Mouse (Mus musculus): Measurements from ENCODE around the gene Gm8251. TPM values are rescaled to one million over a fixed set of nuclear protein-coding genes. Genes with fewer than 3 reads are reported as not detected.
"Not testable (repeated sequence)": the region's sequence is repeated elsewhere in the genome, so short reads cannot be mapped to it uniquely, and the experiment has no call there.

Gm8251 gene
- total and polyA plus RNA-seq, 3 experiments: 0.08 to 0.34 (median 0.13) TPM

DNA sequence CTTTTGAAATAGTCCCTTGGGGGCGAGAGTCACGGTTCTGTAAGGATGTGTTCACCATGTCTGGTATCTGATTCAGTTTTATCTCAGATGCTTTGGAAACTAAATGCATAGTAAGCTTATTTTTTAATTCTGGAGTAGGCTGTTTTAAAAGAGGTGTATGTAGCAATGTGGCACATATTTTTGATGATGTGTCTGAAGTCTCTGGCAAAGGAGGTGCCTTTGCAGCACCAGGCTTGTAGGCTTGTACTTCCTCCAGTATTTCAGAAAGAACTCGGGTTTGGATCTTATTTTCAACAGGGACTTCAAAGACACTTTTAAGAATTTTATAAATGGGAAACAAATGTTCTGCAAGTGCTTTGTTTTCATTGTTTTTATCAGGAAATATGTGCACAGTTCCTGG lies 3.9 kb downstream of the Gm8251 start:
- in situ Hi-C loops (cut with MboI; ENCODE audit: low pct_ligation_motif_present, low pct_unique_long_range_greater_than_20kb, low sequenced_read_pairs) (no loop called here), dilution Hi-C loops (cut with MboI; ENCODE audit: extremely low pct_ligation_motif_present, extremely low pct_unique_long_range_greater_than_20kb, low sequenced_read_pairs) (no loop called here)
- no peaks in the 10 kb centered on the region for H3K27me3 ChIP-seq (replicated peaks)
- no peak overlapping the region for H3K4me2 ChIP-seq (ENCODE audit: insufficient read depth, low read depth, poor library complexity, severe bottlenecking)
- no peaks in the 10 kb centered on the region for H3K36me3 ChIP-seq (replicated peaks in 1 of 2; ENCODE audit: control insufficient read depth in 1 of 2, insufficient read depth in 1 of 2, low read length in 1 of 2)
- H3K79me2 ChIP-seq (replicated peaks; ENCODE audit: control insufficient read depth, extremely low read depth, insufficient read depth, poor library complexity, severe bottlenecking): no peaks in the 10 kb centered on the region
- H3K9me3 ChIP-seq (replicated peaks; ENCODE audit: low read length): no peaks in the 10 kb centered on the region
- no peak for DNase-seq (ENCODE audit: extremely low read depth)
- H3K4me1 ChIP-seq (ENCODE audit: control insufficient read depth in 1 of 2, insufficient read depth in 2 of 2): peaks cover 0 to 16% of the 10 kb centered on the region in 2 experiments; a peak in 2 of 4 replicates
- no peak overlapping the region for H3K4me3 ChIP-seq (replicated peaks in 1 of 3; ENCODE audit: low read depth in 2 of 3, low read length in 2 of 3, poor library complexity in 1 of 3)
- H3K9ac ChIP-seq (ENCODE audit: insufficient read depth, low read depth): no peak overlapping the region
- TF ChIP-seq MEF2A (IDR thresholded peaks at IDR 0.05; ENCODE audit: borderline replicate concordance, low read depth, low read length) (no peak), MAZ (IDR thresholded peaks at IDR 0.05; ENCODE audit: low read depth, low read length) (no peak), JUN (IDR thresholded peaks at IDR 0.05; ENCODE audit: insufficient read depth, low read depth, low read length) (no peak), TCF12 (IDR thresholded peaks at IDR 0.05; ENCODE audit: low read depth, low read length) (no peak)
- H3K27ac ChIP-seq (ENCODE audit: insufficient read depth, low read depth): no peak overlapping the region

DNA sequence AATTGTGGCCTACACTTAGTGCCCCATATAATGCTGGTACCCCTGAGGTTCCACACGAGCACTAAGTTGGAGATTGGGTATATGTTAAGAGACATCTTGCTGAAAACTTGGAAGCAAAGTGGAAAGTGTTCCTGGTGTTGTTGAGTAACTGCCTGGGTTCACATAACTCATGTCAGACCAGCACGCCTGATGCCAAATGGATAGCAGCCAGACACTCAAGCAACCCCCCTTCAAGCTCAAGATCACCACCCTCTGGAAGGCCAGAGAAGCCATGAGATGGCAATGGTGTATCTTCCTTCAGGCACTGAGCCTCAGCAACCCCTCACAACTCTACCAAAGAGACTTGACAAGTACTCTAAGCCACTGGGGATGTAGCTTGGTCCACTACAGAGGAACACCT lies 15.2 kb downstream of the Gm8251 start:
- dilution Hi-C loops (cut with MboI; ENCODE audit: extremely low pct_ligation_motif_present, extremely low pct_unique_long_range_greater_than_20kb, low sequenced_read_pairs): no loop called here

DNA sequence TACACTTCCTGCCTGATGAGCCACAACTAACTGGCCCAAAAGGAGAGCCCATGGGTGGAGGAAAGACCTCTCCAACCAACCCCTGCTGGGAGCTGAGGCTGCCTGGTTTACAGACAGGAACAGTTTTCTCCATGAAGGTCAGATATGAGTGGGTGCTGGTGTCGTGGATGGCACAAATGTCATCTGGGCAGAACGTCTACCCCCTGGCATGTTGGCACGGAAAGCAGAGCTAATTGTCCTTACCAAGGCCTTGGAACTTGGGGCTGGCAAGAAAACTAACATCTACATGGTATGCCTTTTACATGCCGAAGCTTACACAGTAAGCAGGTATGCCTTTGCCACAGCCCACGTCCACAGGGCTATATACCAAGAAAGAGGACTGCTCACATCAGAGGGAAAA lies 16.0 kb downstream of the Gm8251 start:
- H3K4me2 ChIP-seq (ENCODE audit: insufficient read depth, low read depth, poor library complexity, severe bottlenecking); H3K36me3 ChIP-seq (replicated peaks in 1 of 2; ENCODE audit: control insufficient read depth in 1 of 2, insufficient read depth in 1 of 2, low read length in 1 of 2); H3K27me3 ChIP-seq (replicated peaks); H3K9ac ChIP-seq (ENCODE audit: insufficient read depth, low read depth); DNase-seq (ENCODE audit: extremely low read depth); H3K9me3 ChIP-seq (replicated peaks; ENCODE audit: low read length); dilution Hi-C loops (cut with MboI; ENCODE audit: extremely low pct_ligation_motif_present, extremely low pct_unique_long_range_greater_than_20kb, low sequenced_read_pairs); H3K4me3 ChIP-seq (replicated peaks in 1 of 3; ENCODE audit: low read depth in 2 of 3, low read length in 2 of 3, poor library complexity in 1 of 3); H3K79me2 ChIP-seq (replicated peaks; ENCODE audit: control insufficient read depth, extremely low read depth, insufficient read depth, poor library complexity, severe bottlenecking); H3K27ac ChIP-seq (ENCODE audit: insufficient read depth, low read depth): not testable (repeated sequence)
- peaks cover 0 to 13% of the 10 kb centered on the region in 2 experiments; a peak in 2 of 4 replicates for H3K4me1 ChIP-seq (ENCODE audit: control insufficient read depth in 1 of 2, insufficient read depth in 2 of 2)
- in situ Hi-C loops (cut with MboI; ENCODE audit: low pct_ligation_motif_present, low pct_unique_long_range_greater_than_20kb, low sequenced_read_pairs): loop anchor here (25.0 kb wide), 1 partner anchor 283 kb away; no protein-coding TSS in a partner anchor

More for the DNA sequence above, 15.2 kb downstream of the Gm8251 start:
- Histone ChIP-seq H3K27ac (ENCODE audit: insufficient read depth, low read depth) (no peak overlapping the region), H3K9ac (ENCODE audit: insufficient read depth, low read depth) (no peak overlapping the region), H3K4me2 (ENCODE audit: insufficient read depth, low read depth, poor library complexity, severe bottlenecking) (no peak overlapping the region), H3K9me3 (replicated peaks; ENCODE audit: low read length) (no peaks in the 10 kb centered on the region), H3K4me3 (replicated peaks in 1 of 3; ENCODE audit: low read depth in 2 of 3, low read length in 2 of 3, poor library complexity in 1 of 3) (no peak overlapping the region), H3K79me2 (replicated peaks; ENCODE audit: control insufficient read depth, extremely low read depth, insufficient read depth, poor library complexity, severe bottlenecking) (no peaks in the 10 kb centered on the region), H3K4me1 (ENCODE audit: control insufficient read depth in 1 of 2, insufficient read depth in 2 of 2) (peaks cover 0 to 5% of the 10 kb centered on the region in 2 experiments; a peak in 2 of 4 replicates), H3K27me3 (replicated peaks) (no peaks in the 10 kb centered on the region), H3K36me3 (replicated peaks in 1 of 2; ENCODE audit: control insufficient read depth in 1 of 2, insufficient read depth in 1 of 2, low read length in 1 of 2) (no peaks in the 10 kb centered on the region)
- in situ Hi-C loops (cut with MboI; ENCODE audit: low pct_ligation_motif_present, low pct_unique_long_range_greater_than_20kb, low sequenced_read_pairs): loop anchor here (25.0 kb wide), 1 partner anchor 284 kb away; no protein-coding TSS in a partner anchor
- TF ChIP-seq NELFE (IDR thresholded peaks at IDR 0.05; ENCODE audit: low read depth, low read length) (no peak), POLR2A (IDR thresholded peaks at IDR 0.05; ENCODE audit: low read depth, low read length) (no peak), CHD1 (IDR thresholded peaks at IDR 0.05; ENCODE audit: low read depth, low read length) (no peak), USF2 (conservative IDR thresholded peaks at IDR 0.05; ENCODE audit: low read depth, low read length) (no peak), SMC3 (IDR thresholded peaks at IDR 0.05; ENCODE audit: low read depth, low read length) (no peak), ZNF384 (IDR thresholded peaks at IDR 0.05; ENCODE audit: low read depth, low read length) (no peak), ZMIZ1 (IDR thresholded peaks at IDR 0.05; ENCODE audit: low read depth, low read length) (no peak), GABPA (IDR thresholded peaks at IDR 0.05; ENCODE audit: insufficient replicate concordance, low read depth, low read length) (no peak), ETS1 (conservative IDR thresholded peaks at IDR 0.05; ENCODE audit: low read depth, low read length) (no peak), RAD21 (IDR thresholded peaks at IDR 0.05; ENCODE audit: low read depth, low read length) (no peak; the same call in 1 of the 2 replicates), HCFC1 (IDR thresholded peaks at IDR 0.05; ENCODE audit: low read depth, low read length) (no peak), EP300 (IDR thresholded peaks at IDR 0.05; ENCODE audit: low read length) (no peak), CTCF (conservative IDR thresholded peaks at IDR 0.05 in 1 of 2, IDR thresholded peaks at IDR 0.05 in 1 of 2; ENCODE audit: low read depth in 2 of 2, low read length in 2 of 2) (no peak), USF1 (IDR thresholded peaks at IDR 0.05; ENCODE audit: low read depth, low read length) (no peak), SIN3A (IDR thresholded peaks at IDR 0.05; ENCODE audit: low read length) (no peak), ZC3H11A (IDR thresholded peaks at IDR 0.05; ENCODE audit: low read depth, low read length) (no peak), RCOR1 (conservative IDR thresholded peaks at IDR 0.05; ENCODE audit: low read depth, low read length) (no peak), MYC (IDR thresholded peaks at IDR 0.05; ENCODE audit: low read depth, low read length) (no peak), IRF4 (IDR thresholded peaks at IDR 0.05; ENCODE audit: low read depth, low read length) (no peak), UBTF (IDR thresholded peaks at IDR 0.05; ENCODE audit: low read depth, low read length) (no peak)
- DNase-seq (ENCODE audit: extremely low read depth): no peak

All from CH12.LX (cell line).